Mouse (Mus musculus) MEL (cell line): ENCODE measurements at regions not wholly inside any gene's neighbourhood (a gene's known extent, or its start where the extent isn't known, plus 50 kb on each side); places are given as distances from the start of the nearest gene placed in this dataset.

Source experiments
- CTCF ChIP-seq, 3 experiments: IDR thresholded peaks in 2 of 3; conservative IDR thresholded peaks in 1 of 3; 2 replicates each; pipeline ENCODE4 v1.5.1; 2011 to 2012; ENCODE audit warnings: low read length in 3 of 3, low read depth in 2 of 3, mild to moderate bottlenecking in 2 of 3, improper control_type of control experiment in 1 of 3, inconsistent platforms in 1 of 3, mixed read lengths in 1 of 3, moderate library complexity in 1 of 3; ENCODE audit not compliant: control insufficient read depth in 1 of 3, insufficient read depth in 1 of 3, poor library complexity in 1 of 3, severe bottlenecking in 1 of 3
- MAFK ChIP-seq: IDR thresholded peaks from 2 replicates; pipeline ENCODE4 v1.6.1; 2011; ENCODE audit warnings: low read depth, mild to moderate bottlenecking, low read length, improper control_type of control experiment, borderline replicate concordance
- MAZ ChIP-seq: IDR thresholded peaks from 2 replicates; pipeline ENCODE4 v1.6.1; 2012; ENCODE audit warnings: low read depth, mild to moderate bottlenecking, inconsistent platforms, low read length, improper control_type of control experiment
- UBTF ChIP-seq: IDR thresholded peaks from 2 replicates; pipeline ENCODE4 v1.6.1; 2012; ENCODE audit warnings: low read depth, mild to moderate bottlenecking, inconsistent platforms, low read length, improper control_type of control experiment, moderate library complexity, borderline replicate concordance; ENCODE audit not compliant: insufficient read depth

DNA sequence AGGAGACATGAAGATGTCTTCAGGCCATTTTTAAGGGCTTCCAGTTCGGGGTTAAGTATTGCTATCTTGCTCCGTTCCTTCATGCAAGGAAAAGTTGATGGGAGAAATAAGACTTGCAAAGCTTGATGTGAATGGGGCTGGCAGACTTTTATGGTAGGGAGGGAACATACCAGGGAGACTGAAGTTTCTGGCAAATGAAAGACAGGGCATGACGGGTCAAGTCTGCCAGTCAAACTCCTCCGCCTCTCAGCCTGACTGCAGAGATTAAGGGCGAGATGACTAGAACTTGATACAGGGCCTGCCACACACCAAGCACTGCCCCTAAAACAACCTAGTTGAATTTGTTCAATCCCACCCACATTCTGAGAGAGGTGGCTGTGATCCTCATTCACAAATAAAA is 89.6 kb upstream of the Zfp703 start:
- TF ChIP-seq UBTF (no peak), MAZ (no peak), MAFK (no peak), CTCF (IDR thresholded peaks at IDR 0.05 in 2 of 3, conservative IDR thresholded peaks at IDR 0.05 in 1 of 3; ENCODE audit: control insufficient read depth in 1 of 3, insufficient read depth in 1 of 3, low read depth in 2 of 3, low read length in 3 of 3, poor library complexity in 1 of 3, severe bottlenecking in 1 of 3) (no peak)
